Mouse (Mus musculus): ENCODE data around the gene Zfp677. TPM values are rescaled to one million over a fixed set of nuclear protein-coding genes. Genes with fewer than 3 reads are reported as not detected.

Zfp677 gene
- polyA plus RNA-seq (2012; rRNA removed; ENCODE audit: low replicate concordance): not detected in 2 replicates

GRCm38 (mm10) chr17:21383391-21384056, at the start of gene Zfp677:
Gene Zfp677, plus strand, starts transcription at chr17:21383748.

GRCm38 (mm10) chr17:21422664-21423599, 39.4 kb downstream of the Zfp677 start, which contains the start of gene Zfp54:
Gene Zfp54, plus strand, starts transcription at chr17:21423227.

Other genes with a start within 250 kb of the Zfp677 start
- gene Vmn1r234, start 157.7 kb upstream of the Zfp677 start, polyA plus RNA-seq (2012; rRNA removed; ENCODE audit: low replicate concordance): not detected in 2 replicates
- not detected in 2 replicates for gene Vmn1r235, start 127.3 kb upstream of the Zfp677 start, polyA plus RNA-seq (2012; rRNA removed; ENCODE audit: low replicate concordance)
- gene Vmn1r236, start 100.8 kb upstream of the Zfp677 start, polyA plus RNA-seq (2012; rRNA removed; ENCODE audit: low replicate concordance): not detected in 2 replicates
- gene Vmn1r237, start 71.9 kb upstream of the Zfp677 start, polyA plus RNA-seq (2012; rRNA removed; ENCODE audit: low replicate concordance): not detected in 2 replicates
- gene Zfp54, start 39.5 kb downstream of the Zfp677 start, polyA plus RNA-seq (2012; rRNA removed; ENCODE audit: low replicate concordance): 0.06 and 0.25 TPM in 2 replicates
- 0.12 TPM in 1 of 2 replicates, not detected in the other for gene Zfp51, start 66.6 kb downstream of the Zfp677 start, polyA plus RNA-seq (2012; rRNA removed; ENCODE audit: low replicate concordance)
- gene Zfp53, start 105.2 kb downstream of the Zfp677 start, polyA plus RNA-seq (2012; rRNA removed; ENCODE audit: low replicate concordance): 1.4 and 1.7 TPM in 2 replicates
- gene Zfp52, start 151.8 kb downstream of the Zfp677 start, polyA plus RNA-seq (2012; rRNA removed; ENCODE audit: low replicate concordance): 0.06 TPM in 1 of 2 replicates, not detected in the other
- gene Zfp948, start 183.3 kb downstream of the Zfp677 start, polyA plus RNA-seq (2012; rRNA removed; ENCODE audit: low replicate concordance): 0.07 and 0.19 TPM in 2 replicates

Data from duodenum, adult 2 months (tissue).